Mouse (Mus musculus): ENCODE data around the gene Usp6nl. TPM values are rescaled to one million over a fixed set of nuclear protein-coding genes. Genes with fewer than 3 reads are reported as not detected.

Usp6nl gene
- 7.4 and 8.6 TPM in 2 replicates for polyA plus RNA-seq (2015; fragmentation: Nextera tagmentation; extraction: Ambion mirVana)

DNA sequence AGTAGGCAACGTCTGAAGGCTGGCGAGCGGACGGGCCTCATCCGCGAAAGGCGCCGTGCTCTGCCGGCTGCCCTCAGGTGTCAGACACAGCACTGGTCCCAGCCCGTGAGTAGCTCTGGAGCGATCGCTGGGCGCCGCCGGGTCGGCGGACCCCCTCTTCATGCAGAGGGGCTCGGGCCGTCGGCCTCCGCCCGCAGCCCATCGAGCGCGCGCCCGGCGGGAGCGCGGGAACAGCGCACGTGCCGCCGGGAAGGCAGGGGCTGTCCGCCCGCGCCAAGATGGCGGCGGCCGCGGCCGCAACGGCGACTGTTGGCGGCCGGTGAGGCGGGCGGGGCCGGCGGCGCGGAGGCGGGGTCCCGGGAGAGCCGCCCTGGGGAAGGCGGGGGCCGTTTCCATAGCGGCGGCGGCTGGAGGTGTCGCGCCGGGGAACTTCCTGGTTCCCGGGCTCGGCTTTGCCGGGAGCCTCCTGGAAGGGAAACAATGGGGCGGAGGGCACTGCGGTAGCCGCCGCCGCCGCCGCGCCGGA, at the start of gene Usp6nl:
TSS of gene Usp6nl (plus strand) at position 292 of the 526 bp plus-strand sequence.
- H3K36me3 ChIP-seq, result no peaks in the 10 kb centered on the region
- H3K4me2 ChIP-seq (replicated peaks), result peak within 1 kb of the TSS; percentile 65
- H3K4me1 ChIP-seq, result peaks cover 23% of the 10 kb centered on the region
- under 1% methylated on average over 43 of the region's 75 CpGs for WGBS
- H3K27me3 ChIP-seq, result no peaks in the 10 kb centered on the region
- H3K4me3 ChIP-seq, result peak within 1 kb of the TSS; percentile 88
- ATAC-seq (ENCODE audit: low FRiP score, low read depth), result peak; percentile 84
- H3K27ac ChIP-seq, result peak within 1 kb of the TSS; percentile 98
- H3K9me3 ChIP-seq, result no peaks in the 10 kb centered on the region
- H3K9ac ChIP-seq, result peak within 1 kb of the TSS; percentile 95

DNA sequence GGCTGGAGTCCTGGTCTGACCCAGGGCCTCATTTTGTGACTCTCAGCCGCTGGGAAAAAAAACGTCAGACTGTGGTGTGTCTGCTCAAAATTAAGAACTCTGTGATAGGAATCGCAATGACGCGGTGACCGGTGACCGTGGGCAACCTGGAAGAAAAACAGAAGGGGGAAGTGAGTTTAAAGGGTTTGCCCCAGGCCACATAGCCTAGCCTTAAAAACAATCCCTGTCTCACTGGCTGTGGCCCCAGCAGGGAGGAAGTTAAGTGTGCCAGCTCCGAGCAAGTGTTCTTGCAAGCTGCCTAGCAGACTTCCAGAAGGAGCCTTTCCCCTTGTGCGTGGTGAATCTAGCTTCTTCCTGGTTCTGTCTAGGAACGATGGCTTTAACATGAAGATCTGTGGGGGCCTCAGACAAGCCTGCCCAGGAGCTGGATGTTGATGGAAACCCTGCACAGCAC, 49.0 kb upstream of the Usp6nl start:
- H3K9ac ChIP-seq, result no peak overlapping the region

GRCm38 (mm10) chr2:6278813-6279530, 43.5 kb upstream of the Usp6nl start:
- no peak overlapping the region for H3K4me2 ChIP-seq (replicated peaks)
- no peaks in the 10 kb centered on the region for H3K36me3 ChIP-seq
- ATAC-seq (ENCODE audit: low FRiP score, low read depth), result no peak
- no peaks in the 10 kb centered on the region for H3K27me3 ChIP-seq
- no peak overlapping the region for H3K27ac ChIP-seq
- no peak overlapping the region for H3K4me3 ChIP-seq
- no peak overlapping the region for H3K9ac ChIP-seq
- H3K9me3 ChIP-seq, result no peaks in the 10 kb centered on the region
- peaks cover 4% of the 10 kb centered on the region for H3K4me1 ChIP-seq
- 85% methylated on average over 10 of the region's 10 CpGs for WGBS

More for the DNA sequence above, 49.0 kb upstream of the Usp6nl start:
- H3K9me3 ChIP-seq, result no peaks in the 10 kb centered on the region
- no peaks in the 10 kb centered on the region for H3K27me3 ChIP-seq
- no peak for ATAC-seq (ENCODE audit: low FRiP score, low read depth)
- H3K4me3 ChIP-seq, result no peak overlapping the region
- no peak overlapping the region for H3K27ac ChIP-seq
- WGBS, result 11% methylated on average over 10 of the region's 10 CpGs
- H3K4me1 ChIP-seq, result peaks cover 24% of the 10 kb centered on the region
- H3K36me3 ChIP-seq, result no peaks in the 10 kb centered on the region
- H3K4me2 ChIP-seq (replicated peaks), result peak overlapping the region; percentile 29

GRCm38 (mm10) chr2:6279614-6280301, 42.7 kb upstream of the Usp6nl start:
- H3K4me3 ChIP-seq, result no peak overlapping the region
- no peak overlapping the region for H3K4me2 ChIP-seq (replicated peaks)
- no peak for ATAC-seq (ENCODE audit: low FRiP score, low read depth)
- no peaks in the 10 kb centered on the region for H3K36me3 ChIP-seq
- no peaks in the 10 kb centered on the region for H3K27me3 ChIP-seq
- H3K27ac ChIP-seq, result no peak overlapping the region
- no peaks in the 10 kb centered on the region for H3K9me3 ChIP-seq
- 11% methylated on average over 10 of the region's 10 CpGs for WGBS
- no peaks in the 10 kb centered on the region for H3K4me1 ChIP-seq
- no peak overlapping the region for H3K9ac ChIP-seq

DNA sequence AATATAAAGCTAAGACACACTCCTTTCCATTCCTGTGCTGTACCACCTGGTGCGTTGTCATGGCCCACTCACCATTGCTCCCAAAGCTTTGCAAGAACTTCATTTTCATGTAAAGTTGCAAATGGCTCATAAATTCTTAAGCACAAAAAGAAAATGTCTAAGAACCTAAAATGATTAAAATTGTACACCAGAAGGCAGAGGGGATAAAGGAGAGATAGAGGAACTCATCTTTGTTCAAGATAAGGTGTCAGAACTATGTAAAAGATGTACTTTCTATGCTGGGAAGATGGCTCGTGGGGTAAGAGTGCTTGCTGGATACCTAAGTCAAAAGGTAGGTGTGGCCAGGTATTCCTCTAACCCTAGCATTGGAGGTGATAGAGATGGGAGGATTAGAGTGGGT, 38.9 kb upstream of the Usp6nl start:
- 76% methylated on average over 2 of the region's 2 CpGs for WGBS
- no peak overlapping the region for H3K4me2 ChIP-seq (replicated peaks)
- H3K4me1 ChIP-seq, result no peaks in the 10 kb centered on the region
- no peaks in the 10 kb centered on the region for H3K27me3 ChIP-seq
- no peak overlapping the region for H3K9ac ChIP-seq
- no peak for ATAC-seq (ENCODE audit: low FRiP score, low read depth)
- H3K4me3 ChIP-seq, result no peak overlapping the region
- no peaks in the 10 kb centered on the region for H3K36me3 ChIP-seq
- H3K27ac ChIP-seq, result no peak overlapping the region
- H3K9me3 ChIP-seq, result no peaks in the 10 kb centered on the region

- Histone ChIP-seq H3K4me3 (no peak overlapping the region), H3K9ac (no peak overlapping the region), H3K4me2 (replicated peaks) (no peak overlapping the region), H3K27ac (no peak overlapping the region), H3K36me3 (no peaks in the 10 kb centered on the region), H3K4me1 (no peaks in the 10 kb centered on the region), H3K9me3 (no peaks in the 10 kb centered on the region), H3K27me3 (no peaks in the 10 kb centered on the region)
- 75% methylated on average over 3 of the region's 3 CpGs for WGBS
- ATAC-seq (ENCODE audit: low FRiP score, low read depth), result no peak
Observed at GRCm38 (mm10) chr2:6284784-6285183, 37.7 kb upstream of the Usp6nl start.

- Histone ChIP-seq H3K9me3 (no peaks in the 10 kb centered on the region), H3K4me3 (no peak overlapping the region), H3K4me1 (no peaks in the 10 kb centered on the region), H3K27ac (no peak overlapping the region), H3K4me2 (replicated peaks) (no peak overlapping the region), H3K9ac (no peak overlapping the region), H3K27me3 (no peaks in the 10 kb centered on the region), H3K36me3 (no peaks in the 10 kb centered on the region)
- 94% methylated on average over 1 of the region's 1 CpGs for WGBS
- no peak for ATAC-seq (ENCODE audit: low FRiP score, low read depth)
Observed at GRCm38 (mm10) chr2:6285794-6286193, 36.7 kb upstream of the Usp6nl start.

- 57% methylated on average over 11 of the region's 11 CpGs for WGBS
- ATAC-seq (ENCODE audit: low FRiP score, low read depth), result no peak
- H3K9me3 ChIP-seq, result no peaks in the 10 kb centered on the region
- no peak overlapping the region for H3K4me2 ChIP-seq (replicated peaks)
- peaks cover 20% of the 10 kb centered on the region for H3K4me1 ChIP-seq
- H3K4me3 ChIP-seq, result no peak overlapping the region
- no peak overlapping the region; the same call in 1 of the 2 replicates for H3K27ac ChIP-seq
- no peak overlapping the region for H3K9ac ChIP-seq
- no peaks in the 10 kb centered on the region for H3K27me3 ChIP-seq
- no peaks in the 10 kb centered on the region for H3K36me3 ChIP-seq
Observed at GRCm38 (mm10) chr2:6293825-6294444, 28.5 kb upstream of the Usp6nl start.

- Histone ChIP-seq H3K4me3 (no peak overlapping the region), H3K27ac (peak overlapping the region; percentile 33; the same call in 1 of the 2 replicates), H3K27me3 (no peaks in the 10 kb centered on the region), H3K9ac (no peak overlapping the region), H3K9me3 (no peaks in the 10 kb centered on the region), H3K4me2 (replicated peaks) (no peak overlapping the region), H3K4me1 (peaks cover 20% of the 10 kb centered on the region), H3K36me3 (no peaks in the 10 kb centered on the region)
- 50% methylated on average over 7 of the region's 7 CpGs for WGBS
- no peak for ATAC-seq (ENCODE audit: low FRiP score, low read depth)
Observed at GRCm38 (mm10) chr2:6294993-6295628, 27.4 kb upstream of the Usp6nl start.

GRCm38 (mm10) chr2:6304768-6305167, 17.7 kb upstream of the Usp6nl start:
- Histone ChIP-seq H3K27me3 (no peaks in the 10 kb centered on the region), H3K4me3 (no peak overlapping the region), H3K9ac (no peak overlapping the region), H3K27ac (no peak overlapping the region), H3K9me3 (no peaks in the 10 kb centered on the region), H3K36me3 (no peaks in the 10 kb centered on the region), H3K4me1 (no peaks in the 10 kb centered on the region), H3K4me2 (replicated peaks) (no peak overlapping the region)
- WGBS, result 94% methylated on average over 4 of the region's 4 CpGs
- no peak for ATAC-seq (ENCODE audit: low FRiP score, low read depth)

DNA sequence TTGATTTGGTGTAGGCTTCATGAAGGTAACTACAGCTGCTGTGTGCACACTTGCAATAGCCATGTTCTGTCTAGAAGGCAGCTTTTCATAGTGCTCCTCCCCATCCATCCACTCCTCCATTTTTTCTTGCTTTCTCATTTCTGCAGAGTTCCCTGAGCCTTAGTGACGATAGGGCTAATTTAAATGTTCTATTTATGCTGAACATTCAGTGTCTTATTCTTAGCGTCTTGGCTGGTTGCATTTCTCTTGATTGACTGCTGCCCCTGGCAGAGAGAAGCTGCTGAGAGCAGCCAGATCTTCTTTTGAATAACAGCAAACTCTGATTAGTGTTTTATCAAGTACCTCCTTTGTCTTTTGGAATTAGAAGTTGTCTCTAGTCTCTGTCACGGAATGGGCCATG, 15.6 kb upstream of the Usp6nl start:
- no peak overlapping the region for H3K9ac ChIP-seq
- ATAC-seq (ENCODE audit: low FRiP score, low read depth), result no peak
- H3K4me3 ChIP-seq, result no peak overlapping the region
- no peaks in the 10 kb centered on the region for H3K4me1 ChIP-seq
- WGBS, result 89% methylated on average over 3 of the region's 3 CpGs
- H3K36me3 ChIP-seq, result no peaks in the 10 kb centered on the region
- H3K27me3 ChIP-seq, result no peaks in the 10 kb centered on the region
- no peaks in the 10 kb centered on the region for H3K9me3 ChIP-seq
- no peak overlapping the region for H3K4me2 ChIP-seq (replicated peaks)
- H3K27ac ChIP-seq, result no peak overlapping the region

Measured in limb, embryonic 13.5 days (tissue).